Mouse (Mus musculus) frontal cortex, postnatal 10 days (tissue): ENCODE data around the gene Krtap19-9b.

Experiments used
- DNase-seq, 2 experiments: peaks; one replicate each; pipeline ENCODE4 v3.0.0; 2022; ENCODE audit warnings: low spot score in 2 of 2, mixed read lengths in 1 of 2

Krtap19-9b gene

DNA sequence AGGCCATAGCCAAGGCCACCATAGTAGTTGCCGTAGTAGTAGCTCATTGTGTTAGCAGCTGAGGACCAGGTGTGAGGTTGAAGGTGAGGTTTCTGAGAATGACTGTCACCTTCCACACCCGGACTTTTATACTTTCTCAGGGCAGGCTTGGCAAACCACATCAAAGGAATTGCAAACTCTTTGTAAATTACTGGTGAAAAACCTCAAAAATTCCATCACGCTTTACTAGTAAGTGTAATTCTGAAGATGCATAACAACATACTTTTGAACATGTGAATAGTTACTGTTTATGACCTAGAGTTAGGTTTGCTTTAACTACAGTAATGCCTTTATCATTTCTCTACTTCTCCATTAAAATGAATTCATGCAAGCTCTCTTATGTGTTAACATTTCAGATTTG, at the start of gene Krtap19-9b:
TSS of gene Krtap19-9b (minus strand) at position 101 of the 400 bp plus-strand sequence.
- DNase-seq: no peak

DNA sequence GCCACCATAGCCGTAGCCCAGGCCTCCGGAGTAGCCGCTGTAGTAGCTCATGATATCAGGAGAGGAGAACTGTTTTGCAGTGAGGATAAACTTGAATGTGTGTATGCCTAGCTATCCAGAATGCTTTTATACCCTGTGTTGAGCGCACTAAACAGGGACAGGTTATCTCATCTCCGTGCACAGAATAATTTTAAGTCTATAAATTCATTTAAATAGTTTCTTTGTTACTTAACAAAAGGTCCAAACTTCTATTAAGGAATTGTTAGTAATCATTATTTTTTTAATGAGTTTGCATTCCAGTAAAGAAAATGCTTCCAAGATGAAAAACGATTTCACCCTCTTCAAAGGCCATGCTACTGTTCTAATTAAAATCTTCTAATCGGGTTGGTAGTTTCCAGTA, 30.7 kb upstream of the Krtap19-9b start, which contains the start of gene Krtap16-3:
TSS of gene Krtap16-3 (minus strand) at position 101 of the 400 bp plus-strand sequence.
- no peak for DNase-seq

DNA sequence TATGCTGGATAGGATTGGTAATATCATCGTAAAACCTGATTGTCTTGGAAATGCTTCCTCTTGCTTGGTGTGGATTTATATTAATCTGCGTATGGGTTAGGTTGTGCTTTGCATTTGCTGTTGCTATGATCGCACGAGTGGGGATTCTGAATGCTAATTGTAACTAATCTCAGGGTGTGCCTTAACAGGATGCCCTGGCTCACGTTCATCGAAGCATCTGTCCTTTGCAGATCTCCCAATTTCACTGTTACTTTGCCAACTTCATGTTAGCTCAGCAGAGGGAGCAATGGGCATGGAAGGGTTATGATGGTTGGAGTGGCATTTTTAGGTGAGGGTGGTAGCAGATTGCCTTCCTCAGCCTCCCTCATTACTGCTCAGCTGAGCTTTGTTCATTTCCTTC, 9.0 kb upstream of the Krtap19-9b start:
- no peak for DNase-seq

DNA sequence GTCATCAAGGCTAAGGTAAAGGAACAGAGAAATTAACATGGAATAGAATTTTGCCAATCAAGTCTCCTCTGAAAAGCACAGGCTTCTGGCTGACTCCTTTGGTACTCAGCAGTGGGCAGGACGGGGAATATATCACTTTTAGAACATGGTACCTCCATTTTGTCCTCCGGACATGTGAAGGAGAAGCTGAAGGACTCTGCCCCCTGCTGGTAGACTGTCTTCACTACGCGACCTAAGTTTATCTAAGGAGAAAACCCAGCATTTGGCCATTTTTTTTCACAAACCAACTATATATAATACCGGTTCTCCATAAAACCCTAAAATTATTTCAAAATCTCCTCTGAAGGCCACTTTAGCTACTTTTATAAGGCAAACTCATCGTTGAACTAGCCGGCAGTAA, 6.2 kb upstream of the Krtap19-9b start:
- DNase-seq: no peak

DNA sequence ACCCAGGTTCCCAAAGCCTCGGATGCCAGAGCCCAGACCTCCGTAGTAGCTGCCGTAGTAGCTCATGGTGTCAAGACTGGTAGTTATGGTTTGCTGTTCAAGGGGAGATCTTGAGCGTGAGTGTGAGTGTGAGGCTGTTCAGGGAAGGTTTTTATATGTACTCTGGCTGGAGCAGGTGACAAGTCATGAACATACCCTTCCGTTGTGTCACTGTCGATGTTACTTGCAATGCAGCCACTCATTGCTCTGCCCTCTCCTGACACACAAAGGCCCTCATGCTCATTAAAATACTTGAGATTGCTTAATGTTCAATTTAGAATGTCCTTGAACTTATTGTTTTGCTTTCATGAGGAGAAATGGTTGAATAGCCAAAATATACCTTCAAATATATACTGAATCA, 35.7 kb downstream of the Krtap19-9b start, which contains the start of gene Krtap19-5:
TSS of gene Krtap19-5 (minus strand) at position 101 of the 400 bp plus-strand sequence.
- DNase-seq: no peak

DNA sequence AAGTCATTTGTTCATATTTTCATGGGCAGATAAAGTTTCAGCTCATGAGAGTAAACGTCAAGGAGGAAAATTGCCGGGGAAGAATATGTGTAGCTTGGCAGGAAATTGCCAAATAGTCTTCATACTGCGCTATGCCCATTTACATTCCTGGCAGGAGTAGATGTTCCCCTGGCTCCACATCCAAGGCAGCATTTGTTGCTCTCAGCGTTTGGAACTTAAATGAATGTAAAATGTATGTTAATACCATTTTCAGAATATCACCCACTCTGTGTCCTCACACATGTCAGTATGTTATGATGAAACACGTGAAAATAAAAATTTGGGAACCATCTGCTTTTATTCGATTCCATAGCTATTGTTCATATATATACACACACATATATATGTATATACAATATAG, 45.2 kb downstream of the Krtap19-9b start:
- DNase-seq: no peak

DNA sequence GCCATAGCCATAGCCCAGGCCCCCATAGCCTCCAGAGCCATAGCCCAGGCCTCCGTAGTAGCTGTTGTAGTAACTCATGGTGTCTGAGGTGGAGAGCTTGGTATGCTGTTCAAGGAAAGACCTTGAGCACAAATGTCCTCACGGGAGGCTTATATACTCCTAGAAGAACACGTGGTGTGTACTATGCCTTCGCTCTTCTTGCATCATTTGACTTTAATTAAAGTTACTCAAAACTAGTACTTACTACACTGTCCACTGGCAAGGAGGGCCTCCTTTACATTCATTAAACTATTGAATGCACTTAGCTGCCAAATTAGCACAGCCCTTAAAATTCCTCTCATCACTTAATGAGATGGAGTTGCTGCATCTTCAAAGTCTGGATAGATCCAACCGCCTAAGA, 47.1 kb downstream of the Krtap19-9b start, which contains the start of gene Krtap19-4:
TSS of gene Krtap19-4 (minus strand) at position 101 of the 400 bp plus-strand sequence.
- DNase-seq: no peak
